Mouse (Mus musculus) liver, adult 2 months (tissue): ENCODE data around the gene Ppp1r3g.

Experiments
- CTCF ChIP-seq: fragments of 200-500 bp; IDR thresholded peaks from 2 replicates; pipeline ENCODE4 v1.5.1; 2011; ENCODE audit warnings: low read depth, low read length, control low read depth
- POLR2A ChIP-seq: fragments of 200-500 bp; IDR thresholded peaks from 2 replicates; pipeline ENCODE4 v1.6.1; 2011; ENCODE audit warnings: low read length, control low read depth; ENCODE audit not compliant: insufficient read depth; ENCODE audit errors: extremely low read depth

GRCm38 (mm10) chr13:35947354-35948000, 11.2 kb upstream of the Ppp1r3g start:
- peak; percentile 73; the same call in 1 of the 2 replicates for TF ChIP-seq CTCF
- no peak for TF ChIP-seq POLR2A
